Mouse (Mus musculus): ENCODE results near the gene Pygl. TPM values are rescaled to one million over a fixed set of nuclear protein-coding genes. Genes with fewer than 3 reads are reported as not detected.

Gene Pygl
- polyA plus RNA-seq, 1 experiment from 2014 or later, result 6.1 TPM

- ATAC-seq (ENCODE audit: low FRiP score, low TSS enrichment), result peak; percentile 74
- WGBS, result 11% methylated on average over 6 of the region's 6 CpGs
- peak; percentile 90 for DNase-seq
- H3K4me2 ChIP-seq (ENCODE audit: low read length), result no peak overlapping the region; the same call in 1 of the 2 replicates
- H3K9ac ChIP-seq (replicated peaks; ENCODE audit: low read length), result no peak overlapping the region
- no peaks in the 10 kb centered on the region for H3K9me3 ChIP-seq (ENCODE audit: control insufficient read depth, low read length)
- H3K27me3 ChIP-seq (ENCODE audit: control insufficient read depth, insufficient read depth, low read length), result no peaks in the 10 kb centered on the region
- no peaks in the 10 kb centered on the region for H3K4me1 ChIP-seq (ENCODE audit: control insufficient read depth, insufficient read depth, low read length)
- no peak overlapping the region for H3K27ac ChIP-seq (replicated peaks; ENCODE audit: low read depth, low read length)
- no peak overlapping the region for H3K4me3 ChIP-seq (replicated peaks; ENCODE audit: low read depth, low read length)
- no peaks in the 10 kb centered on the region for H3K36me3 ChIP-seq (ENCODE audit: control insufficient read depth, insufficient read depth, low read length)
These were observed 3.1 kb upstream of the Pygl start for GRCm38 (mm10) chr12:70234411-70234810.

- no peak overlapping the region for H3K9ac ChIP-seq (replicated peaks; ENCODE audit: low read length)
- H3K9me3 ChIP-seq (ENCODE audit: control insufficient read depth, low read length), result no peaks in the 10 kb centered on the region
- no peak overlapping the region for H3K4me2 ChIP-seq (ENCODE audit: low read length)
- H3K36me3 ChIP-seq (ENCODE audit: control insufficient read depth, insufficient read depth, low read length), result no peaks in the 10 kb centered on the region
- no peaks in the 10 kb centered on the region for H3K27me3 ChIP-seq (ENCODE audit: control insufficient read depth, insufficient read depth, low read length)
- WGBS, result 87% methylated on average over 6 of the region's 6 CpGs
- no peaks in the 10 kb centered on the region for H3K4me1 ChIP-seq (ENCODE audit: control insufficient read depth, insufficient read depth, low read length)
- ATAC-seq (ENCODE audit: low FRiP score, low TSS enrichment), result no peak
- no peak for DNase-seq
- H3K27ac ChIP-seq (replicated peaks; ENCODE audit: low read depth, low read length), result no peak overlapping the region
- no peak overlapping the region for H3K4me3 ChIP-seq (replicated peaks; ENCODE audit: low read depth, low read length)
These were observed 2.5 kb upstream of the Pygl start for GRCm38 (mm10) chr12:70233637-70234315.

DNA sequence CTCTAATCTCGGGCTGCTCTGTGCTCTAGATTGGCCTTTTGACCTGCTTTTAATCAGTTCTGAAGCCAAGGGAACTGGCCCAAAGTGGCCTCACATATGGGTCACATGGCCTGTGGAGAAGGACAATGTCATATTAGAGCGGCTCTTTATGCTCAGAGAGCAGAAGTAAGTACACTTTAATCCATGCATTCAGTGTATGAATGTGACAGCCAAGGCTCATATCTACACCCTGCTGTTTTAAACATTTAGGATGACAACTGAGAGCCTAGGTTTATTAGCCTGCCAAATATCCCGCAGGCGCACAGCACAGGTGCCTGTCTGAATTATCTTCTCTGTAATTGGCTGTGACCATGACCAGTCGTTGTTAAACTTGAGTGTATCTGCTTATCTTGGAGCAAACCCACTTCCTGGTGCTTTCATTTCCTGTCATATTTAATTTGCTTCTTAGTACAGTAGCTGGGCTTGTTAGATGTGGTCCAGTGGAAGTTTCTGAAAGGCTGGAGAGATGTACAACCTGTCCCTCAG, 794 bp upstream of the Pygl start:
- H3K4me2 ChIP-seq (ENCODE audit: low read length), result no peak overlapping the region
- ATAC-seq (ENCODE audit: low FRiP score, low TSS enrichment) (no peak), DNase-seq (no peak)
- no peaks in the 10 kb centered on the region for H3K27me3 ChIP-seq (ENCODE audit: control insufficient read depth, insufficient read depth, low read length)
- H3K27ac ChIP-seq (replicated peaks; ENCODE audit: low read depth, low read length), result no peak overlapping the region
- no peak overlapping the region for H3K4me3 ChIP-seq (replicated peaks; ENCODE audit: low read depth, low read length)
- H3K36me3 ChIP-seq (ENCODE audit: control insufficient read depth, insufficient read depth, low read length), result no peaks in the 10 kb centered on the region
- 0 out of 2 replicates have a peak overlapping the region, but pooled peaks have one; percentile 9 for H3K9ac ChIP-seq (replicated peaks; ENCODE audit: low read length)
- WGBS, result 30% methylated on average over 5 of the region's 5 CpGs
- no peaks in the 10 kb centered on the region for H3K9me3 ChIP-seq (ENCODE audit: control insufficient read depth, low read length)
- peaks cover 7% of the 10 kb centered on the region for H3K4me1 ChIP-seq (ENCODE audit: control insufficient read depth, insufficient read depth, low read length)

- no peak overlapping the region for H3K9ac ChIP-seq (replicated peaks; ENCODE audit: low read length)
- H3K27me3 ChIP-seq (ENCODE audit: control insufficient read depth, insufficient read depth, low read length), result peaks cover 5% of the 10 kb centered on the region; the same call in 1 of the 2 replicates
- 69% methylated on average over 11 of the region's 11 CpGs for WGBS
- peaks cover 11% of the 10 kb centered on the region for H3K4me1 ChIP-seq (ENCODE audit: control insufficient read depth, insufficient read depth, low read length)
- DNase-seq (no peak), ATAC-seq (ENCODE audit: low FRiP score, low TSS enrichment) (no peak)
- no peak overlapping the region for H3K4me3 ChIP-seq (replicated peaks; ENCODE audit: low read depth, low read length)
- no peak overlapping the region for H3K27ac ChIP-seq (replicated peaks; ENCODE audit: low read depth, low read length)
- peak overlapping the region; percentile 90 for H3K4me2 ChIP-seq (ENCODE audit: low read length)
- H3K9me3 ChIP-seq (ENCODE audit: control insufficient read depth, low read length), result no peaks in the 10 kb centered on the region
- H3K36me3 ChIP-seq (ENCODE audit: control insufficient read depth, insufficient read depth, low read length), result no peaks in the 10 kb centered on the region
These were observed 3.1 kb downstream of the Pygl start for GRCm38 (mm10) chr12:70228155-70228554.

DNA sequence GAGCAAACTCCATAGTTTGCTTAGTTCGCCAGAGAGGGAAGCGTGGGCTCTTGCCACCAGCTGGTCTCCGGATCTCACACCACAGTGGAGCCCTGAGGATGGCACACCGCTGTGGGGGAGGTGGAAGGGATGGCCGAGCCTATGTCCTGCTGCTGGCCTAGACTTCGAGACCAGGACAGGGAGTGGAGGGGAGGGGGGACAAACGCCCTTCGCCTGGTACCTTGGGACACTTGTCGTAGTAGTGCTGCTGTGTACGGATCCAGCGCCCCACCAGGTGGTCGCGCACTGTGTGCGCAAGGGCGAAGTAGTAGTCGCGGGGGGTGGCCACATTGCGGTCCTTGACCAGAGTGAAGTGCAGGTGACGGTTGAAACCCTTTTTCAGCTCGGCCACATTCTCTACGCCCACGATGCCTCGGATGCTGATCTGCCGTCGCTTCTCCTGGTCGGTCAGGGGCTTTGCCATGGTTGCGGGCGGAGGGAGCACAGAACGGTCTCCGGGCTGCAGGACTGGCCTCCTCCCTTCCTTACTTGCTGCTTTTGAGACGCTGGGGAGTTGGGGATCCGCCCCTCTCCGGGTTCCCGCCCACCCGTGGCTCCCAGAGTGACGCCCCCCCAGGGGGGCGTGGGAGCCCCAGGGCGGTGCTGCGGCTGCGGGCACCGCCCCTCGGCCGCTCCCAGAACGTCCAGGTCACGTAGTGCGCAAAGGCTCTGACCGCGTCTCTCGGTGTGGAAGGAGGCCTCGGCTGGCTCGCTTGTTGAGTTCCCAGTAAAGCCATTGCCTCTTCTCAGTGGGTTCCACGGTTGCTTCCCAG, 4.0 kb downstream of the Pygl start:
- H3K4me2 ChIP-seq (ENCODE audit: low read length), result peak overlapping the region; percentile 90

DNA sequence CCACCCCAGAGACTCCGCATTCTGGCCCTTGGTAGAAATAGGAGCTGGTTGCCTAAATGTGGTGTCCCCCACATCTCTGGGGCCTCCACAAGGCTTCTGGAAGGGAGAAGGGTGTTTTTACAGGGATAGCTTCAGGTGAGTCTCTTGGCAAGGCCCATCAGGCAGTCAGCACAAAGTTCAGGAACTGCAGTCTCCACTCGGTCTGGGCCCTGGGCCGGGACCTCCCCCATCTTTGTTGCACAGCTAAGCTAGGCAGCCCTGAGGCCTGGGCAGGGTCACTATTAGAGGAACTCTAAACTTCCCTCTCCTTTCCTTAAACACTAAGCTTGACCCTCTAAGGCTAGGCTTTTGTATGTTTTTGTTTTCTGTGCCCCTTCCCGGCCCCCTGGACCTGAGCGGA, 4.6 kb downstream of the Pygl start:
- 30% methylated on average over 5 of the region's 5 CpGs for WGBS
- Histone ChIP-seq H3K36me3 (ENCODE audit: control insufficient read depth, insufficient read depth, low read length) (no peaks in the 10 kb centered on the region), H3K27me3 (ENCODE audit: control insufficient read depth, insufficient read depth, low read length) (peaks cover 5% of the 10 kb centered on the region; the same call in 1 of the 2 replicates), H3K9ac (replicated peaks; ENCODE audit: low read length) (peak overlapping the region; percentile 56; the same call in 1 of the 2 replicates), H3K4me2 (ENCODE audit: low read length) (peak overlapping the region; percentile 90), H3K27ac (replicated peaks; ENCODE audit: low read depth, low read length) (no peak overlapping the region), H3K9me3 (ENCODE audit: control insufficient read depth, low read length) (no peaks in the 10 kb centered on the region), H3K4me3 (replicated peaks; ENCODE audit: low read depth, low read length) (peak overlapping the region; percentile 39), H3K4me1 (ENCODE audit: control insufficient read depth, insufficient read depth, low read length) (peaks cover 11% of the 10 kb centered on the region)
- ATAC-seq (ENCODE audit: low FRiP score, low TSS enrichment) (no peak), DNase-seq (no peak)

More for the DNA sequence above, 4.0 kb downstream of the Pygl start:
- H3K36me3 ChIP-seq (ENCODE audit: control insufficient read depth, insufficient read depth, low read length), result no peaks in the 10 kb centered on the region
- peak overlapping the region; percentile 56 for H3K9ac ChIP-seq (replicated peaks; ENCODE audit: low read length)
- peaks cover 5% of the 10 kb centered on the region; the same call in 1 of the 2 replicates for H3K27me3 ChIP-seq (ENCODE audit: control insufficient read depth, insufficient read depth, low read length)
- DNase-seq (peak; percentile 64), ATAC-seq (ENCODE audit: low FRiP score, low TSS enrichment) (peak; percentile 66)
- peaks cover 11% of the 10 kb centered on the region for H3K4me1 ChIP-seq (ENCODE audit: control insufficient read depth, insufficient read depth, low read length)
- no peaks in the 10 kb centered on the region for H3K9me3 ChIP-seq (ENCODE audit: control insufficient read depth, low read length)
- peak overlapping the region; percentile 39 for H3K4me3 ChIP-seq (replicated peaks; ENCODE audit: low read depth, low read length)
- no peak overlapping the region for H3K27ac ChIP-seq (replicated peaks; ENCODE audit: low read depth, low read length)
- WGBS, result 1% methylated on average over 52 of the region's 52 CpGs

GRCm38 (mm10) chr12:70223331-70223730, 8.0 kb downstream of the Pygl start:
- H3K27me3 ChIP-seq (ENCODE audit: control insufficient read depth, insufficient read depth, low read length), result peaks cover 5% of the 10 kb centered on the region; the same call in 1 of the 2 replicates
- ATAC-seq (ENCODE audit: low FRiP score, low TSS enrichment) (no peak), DNase-seq (no peak)
- no peaks in the 10 kb centered on the region for H3K9me3 ChIP-seq (ENCODE audit: control insufficient read depth, low read length)
- no peaks in the 10 kb centered on the region for H3K36me3 ChIP-seq (ENCODE audit: control insufficient read depth, insufficient read depth, low read length)
- no peak overlapping the region for H3K4me3 ChIP-seq (replicated peaks; ENCODE audit: low read depth, low read length)
- H3K4me2 ChIP-seq (ENCODE audit: low read length), result no peak overlapping the region
- no peak overlapping the region for H3K27ac ChIP-seq (replicated peaks; ENCODE audit: low read depth, low read length)
- H3K4me1 ChIP-seq (ENCODE audit: control insufficient read depth, insufficient read depth, low read length), result peaks cover 11% of the 10 kb centered on the region
- 71% methylated on average over 4 of the region's 4 CpGs for WGBS
- H3K9ac ChIP-seq (replicated peaks; ENCODE audit: low read length), result no peak overlapping the region

GRCm38 (mm10) chr12:70221425-70221824, 9.9 kb downstream of the Pygl start:
- Histone ChIP-seq H3K9ac (replicated peaks; ENCODE audit: low read length) (no peak overlapping the region), H3K9me3 (ENCODE audit: control insufficient read depth, low read length) (no peaks in the 10 kb centered on the region), H3K27ac (replicated peaks; ENCODE audit: low read depth, low read length) (no peak overlapping the region), H3K4me3 (replicated peaks; ENCODE audit: low read depth, low read length) (no peak overlapping the region), H3K27me3 (ENCODE audit: control insufficient read depth, insufficient read depth, low read length) (peaks cover 1% of the 10 kb centered on the region; the same call in 1 of the 2 replicates), H3K4me2 (ENCODE audit: low read length) (no peak overlapping the region), H3K36me3 (ENCODE audit: control insufficient read depth, insufficient read depth, low read length) (no peaks in the 10 kb centered on the region), H3K4me1 (ENCODE audit: control insufficient read depth, insufficient read depth, low read length) (no peaks in the 10 kb centered on the region; the same call in 1 of the 2 replicates)
- DNase-seq (no peak), ATAC-seq (ENCODE audit: low FRiP score, low TSS enrichment) (no peak)
- WGBS, result 75% methylated on average over 5 of the region's 5 CpGs
